Mouse (Mus musculus): ENCODE measurements around the gene Zmym4. TPM values are rescaled to one million over a fixed set of nuclear protein-coding genes. Genes with fewer than 3 reads are reported as not detected.
"Not testable (repeated sequence)": the region's sequence is repeated elsewhere in the genome, so short reads cannot be mapped to it uniquely, and the experiment has no call there.

The Zmym4 gene
- polyA plus RNA-seq, 1 experiment from 2014 or later: 4.0 TPM

DNA sequence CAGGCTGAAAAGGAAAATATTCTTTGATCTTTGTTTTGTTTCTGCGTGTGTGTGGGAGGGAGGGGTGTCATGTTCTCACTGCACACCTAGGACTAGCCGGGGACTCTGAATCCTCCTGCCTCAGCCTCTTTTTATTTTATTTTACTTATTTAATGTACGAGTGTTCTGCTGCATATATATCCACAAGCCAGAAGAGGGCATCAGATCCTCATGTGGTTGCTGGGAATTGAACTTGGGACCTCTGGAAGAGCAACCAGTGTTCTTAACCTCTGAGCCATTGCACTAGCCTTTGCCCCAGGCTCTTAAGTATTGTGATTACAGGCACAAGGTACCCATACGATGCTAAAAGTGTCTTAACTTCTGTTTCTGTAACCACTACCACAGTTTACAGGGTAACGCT, 18.8 kb upstream of the Zmym4 start:
- Histone ChIP-seq H3K27ac (no peak overlapping the region), H3K9ac (no peak overlapping the region), H3K9me3 (replicated peaks) (no peaks in the 10 kb centered on the region), H3K4me3 (replicated peaks) (no peak overlapping the region), H3K4me2 (no peak overlapping the region), H3K36me3 (no peaks in the 10 kb centered on the region), H3K4me1 (replicated peaks) (no peaks in the 10 kb centered on the region), H3K27me3 (no peaks in the 10 kb centered on the region)
- DNase-seq (no peak), ATAC-seq (ENCODE audit: low read depth) (no peak)
- 60% methylated on average over 5 of the region's 5 CpGs for WGBS (ENCODE audit: insufficient replicate concordance)

DNA sequence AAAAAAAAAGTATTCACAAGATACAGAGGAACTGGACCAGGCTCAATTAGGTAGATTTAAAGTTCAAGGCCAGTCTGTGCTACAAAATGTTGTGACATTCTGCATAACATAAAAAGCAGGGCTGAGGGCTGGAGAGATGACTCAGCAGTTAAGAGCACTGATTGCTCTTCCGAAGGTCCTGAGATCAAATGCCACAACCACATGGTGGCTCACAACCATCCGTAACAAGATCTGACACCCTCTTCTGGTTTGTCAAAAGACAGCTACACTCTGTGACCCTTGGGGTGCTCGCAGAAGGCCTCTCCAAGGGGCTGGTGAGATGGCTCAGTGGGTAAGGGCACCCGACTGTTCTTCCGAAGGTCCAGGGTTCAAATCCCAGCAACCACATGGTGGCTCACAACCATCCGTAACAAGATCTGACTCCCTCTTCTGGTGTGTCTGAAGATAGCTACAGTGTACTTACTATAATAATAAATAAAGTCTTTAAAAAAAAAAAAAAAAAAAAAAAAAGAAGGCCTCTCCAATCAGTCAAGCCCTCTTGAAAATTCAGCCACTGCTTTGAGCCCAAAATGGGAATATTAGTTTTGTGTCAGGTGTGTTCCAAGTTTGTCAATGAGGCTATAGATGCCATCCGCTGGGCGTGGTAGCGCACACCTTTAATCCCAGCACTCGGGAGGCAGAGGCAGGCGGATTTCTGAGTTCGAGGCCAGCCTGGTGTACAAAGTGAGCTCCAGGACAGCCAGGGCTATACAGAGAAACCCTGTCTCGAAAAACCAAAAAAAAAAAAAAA, 16.0 kb upstream of the Zmym4 start:
- not testable (repeated sequence) for H3K4me2 ChIP-seq; H3K9me3 ChIP-seq (replicated peaks); DNase-seq; ATAC-seq (ENCODE audit: low read depth); H3K36me3 ChIP-seq; H3K27me3 ChIP-seq; H3K27ac ChIP-seq; H3K4me3 ChIP-seq (replicated peaks); H3K9ac ChIP-seq; H3K4me1 ChIP-seq (replicated peaks)
- WGBS (ENCODE audit: insufficient replicate concordance): 73% methylated on average over 13 of the region's 13 CpGs

DNA sequence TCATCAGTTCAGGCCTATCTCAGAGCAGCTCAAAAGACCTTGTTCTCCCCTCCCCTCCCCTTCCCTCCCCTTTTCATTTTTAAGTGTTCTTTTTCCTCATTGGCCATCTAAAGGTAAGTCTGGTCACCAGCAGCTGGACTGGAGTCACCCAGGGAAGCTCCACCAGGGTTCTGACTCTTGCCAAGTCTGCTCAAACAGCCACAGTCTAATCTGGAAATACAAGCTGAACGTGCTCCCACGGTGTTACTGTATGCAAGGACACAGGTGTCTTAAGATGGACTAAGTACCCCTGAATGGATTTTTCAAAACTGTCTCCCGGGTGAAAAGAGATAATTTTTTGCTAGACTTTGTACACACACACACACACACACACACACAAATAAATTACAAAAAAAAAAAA, 15.4 kb upstream of the Zmym4 start:
- no peak for DNase-seq
- WGBS (ENCODE audit: insufficient replicate concordance): 48% methylated on average over 3 of the region's 3 CpGs
- Histone ChIP-seq H3K27ac (no peak overlapping the region), H3K36me3 (no peaks in the 10 kb centered on the region), H3K27me3 (no peaks in the 10 kb centered on the region), H3K9ac (no peak overlapping the region), H3K9me3 (replicated peaks) (no peaks in the 10 kb centered on the region), H3K4me2 (no peak overlapping the region), H3K4me3 (replicated peaks) (no peak overlapping the region), H3K4me1 (replicated peaks) (no peaks in the 10 kb centered on the region)
- ATAC-seq (ENCODE audit: low read depth): no peak

DNA sequence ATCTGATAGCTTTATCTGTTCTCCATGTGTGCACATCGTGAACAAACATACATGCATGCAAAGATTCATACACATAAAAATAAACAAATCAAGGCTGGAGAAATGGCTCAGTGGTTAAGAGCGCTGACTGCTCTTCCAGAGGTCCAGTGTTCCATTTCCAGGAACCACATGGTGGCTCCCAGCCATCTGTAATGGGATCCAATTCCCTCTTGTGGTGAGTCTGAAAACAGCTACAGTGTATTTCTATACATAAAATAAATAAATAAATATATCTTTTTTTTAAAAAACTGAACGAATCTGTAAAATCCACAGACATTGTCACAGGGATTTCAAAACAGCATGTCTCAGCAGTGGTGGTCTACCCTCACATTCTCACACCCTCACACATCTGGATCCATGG, 10.8 kb upstream of the Zmym4 start:
- Histone ChIP-seq H3K9me3 (replicated peaks) (no peaks in the 10 kb centered on the region), H3K36me3 (no peaks in the 10 kb centered on the region), H3K4me3 (replicated peaks) (no peak overlapping the region), H3K4me2 (no peak overlapping the region), H3K9ac (no peak overlapping the region), H3K27ac (no peak overlapping the region), H3K4me1 (replicated peaks) (peaks cover 3% of the 10 kb centered on the region; the same call in 1 of the 2 replicates), H3K27me3 (no peaks in the 10 kb centered on the region)
- 68% methylated on average over 3 of the region's 3 CpGs for WGBS (ENCODE audit: insufficient replicate concordance)
- ATAC-seq (ENCODE audit: low read depth) (no peak), DNase-seq (no peak)

DNA sequence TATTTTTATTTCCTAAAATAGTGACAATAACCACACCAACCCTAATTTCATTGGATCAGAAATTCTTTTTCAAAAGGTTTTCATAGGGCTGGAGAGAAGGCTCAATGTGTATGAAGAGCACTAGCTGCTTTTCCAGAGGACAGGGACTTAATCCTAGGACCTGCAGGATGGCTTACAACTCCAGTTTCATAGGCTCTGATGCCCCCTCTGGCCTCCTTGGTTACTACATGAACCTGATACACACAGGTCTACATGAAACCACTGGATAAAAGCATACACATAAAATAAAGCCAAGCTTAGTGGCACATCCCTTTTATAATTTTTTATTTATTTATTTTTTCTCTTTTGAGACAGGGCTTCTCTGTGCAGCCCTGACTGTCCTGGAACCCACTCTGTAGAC, 9.5 kb upstream of the Zmym4 start:
- Histone ChIP-seq H3K27ac (no peak overlapping the region), H3K4me1 (replicated peaks) (peaks cover 3% of the 10 kb centered on the region; the same call in 1 of the 2 replicates), H3K36me3 (no peaks in the 10 kb centered on the region), H3K4me2 (no peak overlapping the region), H3K27me3 (no peaks in the 10 kb centered on the region), H3K9ac (no peak overlapping the region), H3K4me3 (replicated peaks) (no peak overlapping the region), H3K9me3 (replicated peaks) (no peaks in the 10 kb centered on the region)
- ATAC-seq (ENCODE audit: low read depth) (no peak), DNase-seq (no peak)

DNA sequence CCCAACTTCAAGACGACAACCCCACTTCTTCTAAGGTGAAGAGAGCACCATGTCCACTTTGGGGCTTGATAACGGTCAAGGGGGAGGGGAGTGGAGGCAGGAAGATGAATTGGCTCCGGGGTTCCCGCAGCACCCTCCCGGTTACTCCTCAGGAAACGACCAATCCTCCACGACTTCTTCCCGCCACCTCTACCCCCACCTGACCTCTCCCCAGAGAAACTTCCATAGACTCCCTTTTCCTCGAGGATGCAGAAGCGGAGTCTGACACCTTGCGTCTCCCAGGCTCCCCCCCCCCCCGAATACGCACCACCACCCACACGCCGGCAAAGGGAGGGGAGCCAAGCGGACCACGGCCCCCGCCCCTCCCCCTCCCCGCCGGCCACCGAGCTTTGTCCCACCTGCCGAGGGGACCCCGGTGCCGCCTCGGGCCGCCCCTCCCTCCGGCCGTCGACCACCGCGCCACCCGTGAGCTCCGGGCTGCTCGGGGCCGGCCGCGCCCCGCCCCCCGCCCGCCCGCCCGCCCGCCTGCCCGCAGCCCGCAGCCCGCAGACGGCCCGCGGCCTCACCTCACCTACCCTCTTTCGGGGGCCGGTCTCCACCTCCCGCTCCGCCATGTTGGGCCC, 583 bp downstream of the Zmym4 start:
- 2% methylated on average over 16 of the region's 53 CpGs for WGBS (ENCODE audit: insufficient replicate concordance)
- Histone ChIP-seq H3K36me3 (no peaks in the 10 kb centered on the region), H3K27ac (peak overlapping the region; percentile 86), H3K4me1 (replicated peaks) (peaks cover 20% of the 10 kb centered on the region), H3K4me3 (replicated peaks) (peak overlapping the region; percentile 95), H3K9me3 (replicated peaks) (no peaks in the 10 kb centered on the region), H3K4me2 (peak overlapping the region; percentile 82), H3K9ac (peak overlapping the region; percentile 91), H3K27me3 (no peaks in the 10 kb centered on the region)
- ATAC-seq (ENCODE audit: low read depth): peak; percentile 34
- peak; percentile 9 for DNase-seq

DNA sequence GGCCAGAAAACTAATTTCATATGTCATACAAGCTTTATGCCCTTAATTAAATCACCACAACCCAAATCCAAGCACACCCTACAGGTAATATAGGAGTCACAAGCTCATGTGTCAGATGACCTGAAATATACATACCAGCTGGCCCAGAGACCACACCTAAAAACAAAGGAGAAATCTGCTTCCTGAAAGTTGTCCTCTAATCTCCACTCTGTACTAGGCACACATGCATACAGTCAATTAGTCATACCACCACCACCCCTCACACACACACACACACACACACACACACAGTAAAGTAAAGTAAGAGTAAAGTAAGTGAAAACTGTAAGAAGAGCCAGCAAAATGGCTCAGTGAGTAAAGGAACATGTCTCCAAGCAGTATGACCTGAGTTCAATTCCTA, 9.3 kb downstream of the Zmym4 start:
- Histone ChIP-seq H3K36me3 (no peaks in the 10 kb centered on the region), H3K4me3 (replicated peaks) (no peak overlapping the region), H3K4me2 (no peak overlapping the region), H3K27me3 (no peaks in the 10 kb centered on the region), H3K27ac (no peak overlapping the region), H3K4me1 (replicated peaks) (peaks cover 15% of the 10 kb centered on the region), H3K9ac (no peak overlapping the region), H3K9me3 (replicated peaks) (no peaks in the 10 kb centered on the region)
- DNase-seq: no peak
- no peak for ATAC-seq (ENCODE audit: low read depth)

DNA sequence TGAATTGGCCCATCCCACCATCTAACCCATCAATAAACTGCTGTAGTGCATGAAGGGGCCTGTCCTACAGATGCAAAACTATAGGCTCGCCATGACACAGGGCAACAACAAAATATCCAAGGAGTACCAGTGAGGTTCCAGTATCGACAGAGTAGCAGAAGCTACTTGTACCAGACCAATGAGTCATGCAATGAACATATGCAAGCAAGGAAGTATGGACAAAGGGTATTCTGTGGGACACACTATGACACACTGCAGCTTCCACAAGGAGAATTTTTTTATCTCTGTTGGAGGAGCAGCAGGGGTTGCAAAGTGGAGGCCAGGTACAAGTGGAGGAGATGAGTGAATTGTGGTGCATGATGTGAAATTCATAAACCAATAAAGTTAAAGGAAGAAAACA, 9.7 kb downstream of the Zmym4 start:
- Histone ChIP-seq H3K4me1 (replicated peaks) (peaks cover 15% of the 10 kb centered on the region), H3K27me3 (no peaks in the 10 kb centered on the region), H3K4me2 (no peak overlapping the region), H3K27ac (no peak overlapping the region), H3K4me3 (replicated peaks) (no peak overlapping the region), H3K9ac (no peak overlapping the region), H3K9me3 (replicated peaks) (no peaks in the 10 kb centered on the region), H3K36me3 (no peaks in the 10 kb centered on the region)
- no peak for ATAC-seq (ENCODE audit: low read depth)
- 60% methylated on average over 2 of the region's 2 CpGs for WGBS (ENCODE audit: insufficient replicate concordance)
- DNase-seq: no peak

DNA sequence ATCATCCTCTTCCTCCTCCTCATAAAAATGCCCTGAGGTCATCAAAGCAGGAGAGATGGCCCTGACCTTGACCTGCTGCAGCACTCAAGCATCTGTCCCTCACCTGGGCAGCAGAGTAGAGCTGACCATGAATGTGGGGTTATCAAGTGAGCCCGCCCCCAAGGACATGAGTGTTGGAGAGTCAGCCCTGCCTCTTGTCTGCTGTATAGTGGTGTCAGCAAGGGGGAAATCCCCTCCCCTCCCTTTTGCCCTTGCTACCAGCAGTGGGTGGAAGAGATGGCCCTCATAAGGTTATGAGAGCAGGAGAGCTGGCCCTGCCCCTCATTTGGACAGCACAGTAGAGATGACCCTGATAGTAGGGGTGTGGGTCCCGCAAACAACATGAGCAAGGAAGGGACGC, 10.5 kb downstream of the Zmym4 start:
- no peak overlapping the region for H3K9ac ChIP-seq
- no peaks in the 10 kb centered on the region for H3K27me3 ChIP-seq
- DNase-seq: no peak
- H3K4me1 ChIP-seq (replicated peaks): peaks cover 15% of the 10 kb centered on the region
- no peak overlapping the region for H3K4me3 ChIP-seq (replicated peaks)
- no peaks in the 10 kb centered on the region for H3K9me3 ChIP-seq (replicated peaks)
- H3K36me3 ChIP-seq: no peaks in the 10 kb centered on the region
- 61% methylated on average over 3 of the region's 3 CpGs for WGBS (ENCODE audit: insufficient replicate concordance)
- no peak overlapping the region for H3K27ac ChIP-seq
- no peak overlapping the region for H3K4me2 ChIP-seq
- peak; percentile 18; the same call in 1 of the 2 replicates for ATAC-seq (ENCODE audit: low read depth)

DNA sequence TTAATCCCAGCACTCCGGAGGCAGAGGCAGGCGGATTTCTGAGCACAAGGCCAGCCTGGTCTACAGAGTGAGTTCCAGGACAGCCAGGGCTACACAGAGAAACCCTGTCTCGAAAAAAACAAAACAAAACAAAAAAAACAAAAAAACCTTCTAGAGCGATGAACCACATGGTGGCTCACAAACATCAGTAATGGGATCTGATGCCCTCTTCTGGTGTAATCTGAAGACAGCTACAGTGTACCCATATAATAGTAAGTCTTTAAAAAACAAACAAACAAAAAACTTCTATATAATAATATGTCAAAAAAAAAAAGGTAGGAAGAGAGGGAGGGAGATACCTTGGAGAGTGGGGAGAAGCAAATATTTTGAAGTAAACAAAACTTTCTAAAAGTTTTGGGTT, 17.1 kb downstream of the Zmym4 start:
- DNase-seq; H3K27ac ChIP-seq; H3K4me3 ChIP-seq (replicated peaks); H3K9ac ChIP-seq; H3K9me3 ChIP-seq (replicated peaks); H3K27me3 ChIP-seq; H3K4me1 ChIP-seq (replicated peaks); H3K4me2 ChIP-seq; H3K36me3 ChIP-seq; ATAC-seq (ENCODE audit: low read depth): not testable (repeated sequence)
- 68% methylated on average over 4 of the region's 4 CpGs for WGBS (ENCODE audit: insufficient replicate concordance)

DNA sequence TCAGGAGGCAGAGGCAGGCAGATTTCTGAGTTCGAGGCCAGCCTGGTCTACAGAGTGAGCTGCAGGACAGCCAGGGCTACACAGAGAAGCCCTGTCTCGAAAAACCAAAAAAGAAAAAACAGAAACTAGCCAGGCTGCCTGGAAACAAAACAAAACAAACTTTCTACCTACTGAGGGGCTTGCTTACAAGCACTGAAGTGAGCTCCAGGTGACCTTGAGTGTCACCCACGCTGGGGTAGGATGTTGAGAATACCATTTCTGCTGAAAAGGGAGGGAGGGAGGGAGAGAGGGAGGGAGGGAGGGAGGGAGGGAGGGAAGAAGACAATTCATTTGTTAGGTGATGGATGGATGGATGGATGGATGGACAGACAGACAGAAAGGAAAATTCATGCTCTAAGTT, 24.5 kb downstream of the Zmym4 start:
- Histone ChIP-seq H3K9ac (no peak overlapping the region), H3K27me3 (no peaks in the 10 kb centered on the region), H3K4me2 (no peak overlapping the region), H3K4me1 (replicated peaks) (no peaks in the 10 kb centered on the region), H3K9me3 (replicated peaks) (no peaks in the 10 kb centered on the region), H3K27ac (no peak overlapping the region), H3K4me3 (replicated peaks) (no peak overlapping the region), H3K36me3 (peaks cover 8% of the 10 kb centered on the region; the same call in 1 of the 2 replicates)
- 67% methylated on average over 3 of the region's 3 CpGs for WGBS (ENCODE audit: insufficient replicate concordance)
- DNase-seq: no peak
- ATAC-seq (ENCODE audit: low read depth): no peak

DNA sequence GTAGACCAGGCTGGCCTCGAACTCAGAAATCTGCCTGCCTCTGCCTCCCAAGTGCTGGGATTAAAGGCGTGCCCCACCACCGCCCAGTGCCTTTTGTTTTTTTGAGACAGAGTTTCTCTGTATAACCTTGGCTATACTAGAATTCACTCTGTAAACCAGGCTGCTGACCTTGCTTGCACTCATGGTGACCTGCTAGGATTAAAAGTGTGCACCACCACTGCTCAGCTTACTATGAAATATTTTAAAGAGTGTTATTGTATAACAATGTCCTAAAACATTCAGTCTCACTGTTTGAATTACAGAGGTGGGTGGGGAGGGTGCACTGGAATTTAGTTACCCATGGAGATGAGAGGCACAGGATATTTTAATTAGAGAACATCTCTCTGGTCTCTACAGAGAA, 25.1 kb downstream of the Zmym4 start:
- no peaks in the 10 kb centered on the region for H3K9me3 ChIP-seq (replicated peaks)
- WGBS (ENCODE audit: insufficient replicate concordance): 86% methylated on average over 3 of the region's 3 CpGs
- H3K27me3 ChIP-seq: no peaks in the 10 kb centered on the region
- H3K4me2 ChIP-seq: no peak overlapping the region
- H3K36me3 ChIP-seq: peaks cover 8% of the 10 kb centered on the region; the same call in 1 of the 2 replicates
- no peak overlapping the region for H3K9ac ChIP-seq
- no peak for ATAC-seq (ENCODE audit: low read depth)
- DNase-seq: no peak
- H3K4me1 ChIP-seq (replicated peaks): no peaks in the 10 kb centered on the region
- no peak overlapping the region for H3K4me3 ChIP-seq (replicated peaks)
- no peak overlapping the region for H3K27ac ChIP-seq
